Mouse (Mus musculus) hindbrain, embryonic 15.5 days (tissue): Measurements from ENCODE around the gene Ghrhr. TPM values are rescaled to one million over a fixed set of nuclear protein-coding genes. Genes with fewer than 3 reads are reported as not detected.

Experiments
- ATAC-seq: fragments of 200-750 bp; cut with Nextera tagmentation; 2 replicates; pipeline ENCODE4 v1.8.0; 2017; ENCODE audit warnings: low read depth, moderate number of reproducible peaks, moderate TSS enrichment; ENCODE audit not compliant: low FRiP score
- H3K27ac ChIP-seq: fragments of 300-500 bp; sonication (generic); replicated peaks from 2 replicates; pipeline ENCODE4 v1.5.1; 2015; ENCODE audit warnings: mild to moderate bottlenecking, inconsistent platforms
- H3K27me3 ChIP-seq: fragments of 300-500 bp; sonication (generic); 2 replicates; pipeline ENCODE4 v1.6.1; 2015; ENCODE audit warnings: control low read depth, inconsistent platforms
- H3K36me3 ChIP-seq: fragments of 300-500 bp; sonication (generic); 2 replicates; pipeline ENCODE4 v1.6.1; 2015; ENCODE audit warnings: control low read depth, inconsistent platforms
- H3K4me1 ChIP-seq: fragments of 300-500 bp; sonication (generic); replicated peaks from 2 replicates; pipeline ENCODE4 v1.6.1; 2015; ENCODE audit warnings: control low read depth, inconsistent platforms
- H3K4me2 ChIP-seq: fragments of 300-500 bp; sonication (generic); 2 replicates; pipeline ENCODE4 v1.6.1; 2015; ENCODE audit warnings: moderate library complexity, mild to moderate bottlenecking, inconsistent platforms
- H3K4me3 ChIP-seq: fragments of 300-500 bp; sonication (generic); 2 replicates; pipeline ENCODE4 v1.5.1; 2015; ENCODE audit warnings: mild to moderate bottlenecking, inconsistent platforms
- H3K9ac ChIP-seq: fragments of 300-500 bp; sonication (generic); 2 replicates; pipeline ENCODE4 v1.6.1; 2015; ENCODE audit warnings: inconsistent platforms
- H3K9me3 ChIP-seq: fragments of 300-500 bp; sonication (generic); 2 replicates; pipeline ENCODE4 v1.6.1; 2016; ENCODE audit warnings: control low read depth, inconsistent platforms
- WGBS: fragments of 180-500 bp; shearing (Covaris S2); methylation state at CpG from one replicate; pipeline ENCODE4 v1.1.7; 2015; 5-methylcytosine and 5-hydroxymethylcytosine counted together
- polyA plus RNA-seq: library from polyadenylated mRNA; unstranded; fragments of >200 nt; fragmentation: Nextera tagmentation; extraction: Ambion mirVana; gene quantifications from 2 replicates; pipeline ENCODE4 v1.2.1, GENCODE M21; 2015

The Ghrhr gene
- polyA plus RNA-seq, 1 experiment from 2014 or later = not detected

DNA sequence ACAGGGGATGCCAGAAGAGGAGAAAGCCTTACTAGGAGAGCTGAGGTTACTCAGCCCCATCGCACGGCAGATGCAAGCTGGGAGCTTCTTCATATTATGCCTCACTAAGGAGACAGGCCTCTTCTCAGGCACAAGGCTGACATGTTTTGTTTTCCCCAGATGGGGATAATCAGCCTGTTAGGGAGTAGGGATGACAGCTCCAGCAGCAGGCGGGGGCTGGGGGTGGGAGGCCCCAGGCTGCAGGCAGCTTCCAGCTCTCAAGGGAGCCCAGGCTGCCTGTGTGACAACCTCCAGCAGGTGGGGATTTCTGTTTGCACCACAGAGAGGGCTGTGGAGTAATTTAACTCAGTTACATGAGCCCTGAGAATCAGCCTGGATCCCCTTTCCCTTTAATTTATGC, 58.3 kb downstream of the Ghrhr start:
- H3K27me3 ChIP-seq = no peaks in the 10 kb centered on the region
- H3K4me1 ChIP-seq = peaks cover 30% of the 10 kb centered on the region
- WGBS = 15% methylated on average over 3 of the region's 3 CpGs
- H3K9ac ChIP-seq = no peak overlapping the region
- no peak overlapping the region for H3K4me2 ChIP-seq
- H3K36me3 ChIP-seq = no peaks in the 10 kb centered on the region
- no peaks in the 10 kb centered on the region for H3K9me3 ChIP-seq
- H3K4me3 ChIP-seq = no peak overlapping the region
- peak overlapping the region; percentile 58 for H3K27ac ChIP-seq
- peak; percentile 68 for ATAC-seq

DNA sequence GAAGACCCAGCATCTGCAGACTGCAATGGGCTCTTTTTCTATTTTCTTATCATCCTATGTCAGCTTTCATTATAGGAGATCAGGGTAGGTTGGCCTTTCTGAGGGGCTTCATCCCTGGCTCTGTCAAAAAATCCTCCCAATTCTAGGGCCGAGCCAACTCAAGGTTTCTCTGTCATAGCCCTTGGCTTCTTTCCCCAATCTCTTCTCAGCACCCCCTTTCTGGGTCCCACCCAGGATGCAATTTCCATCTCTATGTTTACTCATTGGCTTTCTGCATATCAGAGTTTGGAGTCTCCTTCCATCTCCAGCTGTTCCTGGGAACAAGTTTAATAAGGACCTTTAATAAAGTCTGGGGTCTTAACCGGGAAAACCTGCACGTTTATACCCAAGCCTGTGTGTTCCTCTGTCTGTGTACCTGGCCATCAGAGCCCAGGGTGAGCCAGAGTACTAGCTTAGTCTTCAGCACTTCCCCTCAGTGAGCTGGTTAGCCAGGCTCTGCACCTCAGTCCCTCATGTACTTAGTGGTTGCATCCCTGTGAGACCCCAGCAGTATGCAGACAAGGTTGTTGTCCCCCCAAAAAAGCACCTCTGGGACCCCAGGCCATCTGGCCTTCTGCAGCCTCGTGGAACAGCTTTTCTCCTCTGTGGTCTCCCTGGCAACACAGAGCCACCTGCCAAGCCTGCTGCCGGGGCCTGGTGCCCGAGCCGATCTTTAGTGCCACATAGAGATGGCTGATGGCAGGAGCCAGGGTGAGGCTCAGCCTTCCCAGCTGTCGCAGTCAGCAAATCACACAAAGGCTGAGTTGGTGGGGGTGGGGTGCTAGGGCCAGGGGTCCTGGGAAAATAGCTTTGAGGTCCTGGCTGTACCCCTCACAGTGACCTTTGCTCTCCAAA, 59.4 kb downstream of the Ghrhr start:
- Histone ChIP-seq H3K9me3 (no peaks in the 10 kb centered on the region), H3K27me3 (no peaks in the 10 kb centered on the region), H3K4me1 (peaks cover 30% of the 10 kb centered on the region), H3K4me2 (no peak overlapping the region), H3K9ac (no peak overlapping the region), H3K36me3 (no peaks in the 10 kb centered on the region), H3K27ac (peak overlapping the region; percentile 58), H3K4me3 (no peak overlapping the region)
- peak; percentile 87 for ATAC-seq
- 24% methylated on average over 8 of the region's 8 CpGs for WGBS

DNA sequence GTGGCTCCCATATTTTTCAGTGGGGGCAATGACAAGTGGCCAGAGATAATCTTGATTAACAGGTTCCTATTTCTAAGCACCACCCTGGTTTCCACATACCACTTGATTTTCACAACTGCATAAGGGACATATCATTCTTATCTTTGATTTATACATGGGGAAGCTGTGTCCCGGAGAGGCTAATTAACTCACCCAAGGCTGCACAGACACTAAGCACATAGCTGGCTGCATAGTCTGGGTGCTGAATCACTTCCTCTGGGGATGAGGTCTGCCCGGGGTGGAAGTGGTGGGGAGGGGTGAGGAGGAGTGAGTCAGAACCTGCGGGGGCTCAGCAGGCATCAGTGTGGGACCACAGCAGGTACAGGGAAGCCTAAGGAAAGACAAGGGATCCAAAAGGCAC, 61.8 kb downstream of the Ghrhr start:
- Histone ChIP-seq H3K4me2 (no peak overlapping the region), H3K4me1 (peaks cover 30% of the 10 kb centered on the region), H3K4me3 (no peak overlapping the region), H3K27ac (no peak overlapping the region), H3K9ac (no peak overlapping the region), H3K27me3 (no peaks in the 10 kb centered on the region), H3K9me3 (no peaks in the 10 kb centered on the region), H3K36me3 (no peaks in the 10 kb centered on the region)
- 57% methylated on average over 3 of the region's 3 CpGs for WGBS
- ATAC-seq = no peak

Other genes with a start within 250 kb of the Ghrhr start
- gene Crhr2, start 243.3 kb upstream of the Ghrhr start, polyA plus RNA-seq = 1.3 and 1.5 TPM in 2 replicates
- gene Inmt, start 201.3 kb upstream of the Ghrhr start, polyA plus RNA-seq = not detected in 2 replicates
- gene Mindy4, start 172.9 kb upstream of the Ghrhr start, polyA plus RNA-seq = 11.1 and 13.2 TPM in 2 replicates
- 17.5 and 21.7 TPM in 2 replicates for gene Aqp1, start 39.9 kb upstream of the Ghrhr start, polyA plus RNA-seq
- gene Adcyap1r1, start 75.7 kb downstream of the Ghrhr start, polyA plus RNA-seq = 60.0 and 64.1 TPM in 2 replicates